Comparison of ENCODE assay signal across 8 mouse cellular contexts in the genomic region with DNA sequence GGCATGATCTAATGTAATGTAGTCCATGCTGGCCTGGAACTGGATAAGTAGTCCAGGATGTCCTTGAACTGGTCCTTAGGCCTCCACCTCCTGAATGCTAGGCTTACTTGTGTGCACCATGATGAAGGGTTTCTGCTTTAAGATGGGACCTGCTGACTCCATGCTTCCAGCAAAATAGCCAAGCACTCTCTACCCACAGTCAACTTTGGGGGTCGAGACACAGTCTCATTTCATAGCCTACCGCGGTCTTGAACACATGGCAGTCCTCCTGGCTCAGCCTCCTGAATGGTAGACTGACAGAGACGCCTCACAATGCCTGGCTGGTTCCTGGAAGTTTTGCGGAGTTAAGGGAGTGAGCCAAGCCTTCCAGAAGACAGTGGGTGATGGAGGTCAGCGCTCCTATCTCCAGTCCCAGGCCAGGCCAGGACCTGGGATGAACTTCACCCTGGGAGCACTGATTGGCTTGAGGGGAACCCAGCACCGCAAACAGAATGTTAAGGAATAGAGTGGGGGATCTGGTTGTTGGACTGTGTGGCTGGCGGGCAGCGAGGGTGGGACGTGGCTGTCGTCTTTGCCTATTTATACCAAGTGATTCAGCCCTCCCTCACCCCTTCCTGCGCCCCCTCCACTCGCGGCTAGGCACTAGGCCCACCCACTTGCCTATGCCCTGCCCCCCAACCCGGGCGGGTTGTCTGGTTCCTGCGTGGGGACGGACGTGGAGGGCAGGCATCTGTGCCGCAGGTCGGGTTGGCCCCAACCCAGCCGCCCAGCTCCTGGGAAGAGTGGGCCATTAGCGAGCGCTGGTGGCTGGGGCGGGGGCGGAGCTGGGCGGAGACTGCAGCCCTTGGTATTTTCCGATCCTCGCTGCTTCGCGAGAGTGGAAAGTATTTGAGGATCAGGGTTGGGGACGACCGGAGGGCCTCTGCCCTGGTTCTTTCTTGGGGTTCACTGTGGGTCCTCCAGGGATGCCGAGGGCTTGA. TPM values are rescaled to one million over a fixed set of nuclear protein-coding genes. Genes with fewer than 3 reads are reported as not detected.
DNase-seq lines count a peak whose midpoint lies in the region; ATAC-seq lines count a peak whose summit lies in the region.

No protein-coding gene starts in this region.

- intact Hi-C loops in heart, postnatal 36 days (cut with DNase I) = loop anchor here (1.0 to 10.0 kb wide), 4 partner anchors 12 to 779 kb away; a partner anchor contains a TSS

- peak; percentile 61 for ATAC-seq in CD4-positive, CD25-positive, alpha-beta regulatory T cell, adult 4 months
- ATAC-seq in forebrain, embryonic 16.5 days = peak; percentile 41

- no peaks in the 10 kb centered on the region for H3K27me3 ChIP-seq in forebrain, embryonic 16.5 days (replicated peaks; ENCODE audit: control insufficient read depth, insufficient read depth, low read length)

- peak; percentile 91 for DNase-seq in adrenal gland, adult 8-10 months
- DNase-seq in heart, postnatal 36 days = peak; percentile 88 to 91
- peak; percentile 64 to 79 for DNase-seq in layer of hippocampus, postnatal 10 days (ENCODE audit: low spot score in 2 of 2)
- peak; percentile 93 for DNase-seq in lung, postnatal 36 days
- DNase-seq in right cerebral cortex, adult 18-20 months = peak; percentile 85
- DNase-seq in urinary bladder, adult 2 months (ENCODE audit: low spot score) = peak; percentile 73

- H3K36me3 ChIP-seq in forebrain, embryonic 16.5 days (ENCODE audit: control insufficient read depth, insufficient read depth) = no peaks in the 10 kb centered on the region

- H3K27ac ChIP-seq in forebrain, embryonic 16.5 days (ENCODE audit: low read length) = peak overlapping the region; percentile 51

- H3K4me2 ChIP-seq in forebrain, embryonic 16.5 days (ENCODE audit: low read length) = peak overlapping the region; percentile 70

- 9% methylated on average over 34 of the region's 34 CpGs for WGBS in forebrain, embryonic 16.5 days

- H3K4me1 ChIP-seq in forebrain, embryonic 16.5 days (replicated peaks; ENCODE audit: control insufficient read depth, insufficient read depth, low read length) = peaks cover 41% of the 10 kb centered on the region

- H3K9me3 ChIP-seq in forebrain, embryonic 16.5 days (ENCODE audit: control insufficient read depth, low read length) = no peaks in the 10 kb centered on the region

- H3K4me3 ChIP-seq in forebrain, embryonic 16.5 days (replicated peaks; ENCODE audit: low read length) = peak overlapping the region; percentile 46

- peak overlapping the region; percentile 63 for H3K9ac ChIP-seq in forebrain, embryonic 16.5 days (replicated peaks; ENCODE audit: low read depth, low read length)

RNA-seq across cellular contexts. Expression of a gene that starts 18.2 kb away (rescaled TPM):
- polyA plus RNA-seq in CD4-positive, CD25-positive, alpha-beta regulatory T cell, adult 4 months (2017; shearing (Covaris generic)) = under 1 TPM in 1 of 2 experiments, not detected in 1; 0.81 TPM
- 1 to 10 TPM in 2 of 4 experiments, under 1 TPM in 2; 0.75 to 2.9 (median 1.2) TPM for total RNA-seq in adrenal gland, adult 8-10 months (2022)
- 3.2 and 4.7 TPM in 2 replicates for polyA plus RNA-seq in forebrain, embryonic 16.5 days (2015; fragmentation: Nextera tagmentation; extraction: Ambion mirVana)
- under 1 TPM; 0.80 to 0.95 TPM for total RNA-seq in heart, postnatal 36 days (2021)
- 1 to 10 TPM; 7.8 to 8.4 TPM for total RNA-seq in layer of hippocampus, postnatal 10 days (2021)
- 0.13 TPM in 1 of 2 replicates, not detected in the other for polyA plus RNA-seq in urinary bladder, adult 2 months (2012; rRNA removed)

RNA-seq across cellular contexts. Expression of a gene that starts 33.6 kb away (rescaled TPM):
- 1 to 10 TPM; 3.3 to 4.3 TPM for polyA plus RNA-seq in CD4-positive, CD25-positive, alpha-beta regulatory T cell, adult 4 months (2017; shearing (Covaris generic))
- total RNA-seq in adrenal gland, adult 8-10 months (2022) = 10 to 100 TPM; 36.2 to 53.9 (median 48.0) TPM
- 40.1 and 41.8 TPM in 2 replicates for polyA plus RNA-seq in forebrain, embryonic 16.5 days (2015; fragmentation: Nextera tagmentation; extraction: Ambion mirVana)
- total RNA-seq in heart, postnatal 36 days (2021) = 10 to 100 TPM in 1 of 2 experiments, 1 to 10 TPM in 1; 9.5 to 11.0 TPM
- 10 to 100 TPM; 18.0 to 18.3 TPM for total RNA-seq in layer of hippocampus, postnatal 10 days (2021)
- polyA plus RNA-seq in urinary bladder, adult 2 months (2012; rRNA removed) = 8.6 and 9.2 TPM in 2 replicates

RNA-seq across cellular contexts. Expression of a gene that starts 46.3 kb away (rescaled TPM):
- polyA plus RNA-seq in CD4-positive, CD25-positive, alpha-beta regulatory T cell, adult 4 months (2017; shearing (Covaris generic)) = 100 to 1,000 TPM; 365 to 370 TPM
- total RNA-seq in adrenal gland, adult 8-10 months (2022) = 100 to 1,000 TPM; 171 to 296 (median 225) TPM
- 214 and 231 TPM in 2 replicates for polyA plus RNA-seq in forebrain, embryonic 16.5 days (2015; fragmentation: Nextera tagmentation; extraction: Ambion mirVana)
- 100 to 1,000 TPM; 231 to 232 TPM for total RNA-seq in heart, postnatal 36 days (2021)
- total RNA-seq in layer of hippocampus, postnatal 10 days (2021) = 100 to 1,000 TPM; 138 to 140 TPM
- 183 and 196 TPM in 2 replicates for polyA plus RNA-seq in urinary bladder, adult 2 months (2012; rRNA removed)

RNA-seq across cellular contexts. Expression of a gene that starts 53.9 kb away (rescaled TPM):
- polyA plus RNA-seq in CD4-positive, CD25-positive, alpha-beta regulatory T cell, adult 4 months (2017; shearing (Covaris generic)) = 1 to 10 TPM; 7.2 to 9.5 TPM
- 10 to 100 TPM; 26.9 to 52.8 (median 51.6) TPM for total RNA-seq in adrenal gland, adult 8-10 months (2022)
- 46.5 and 57.1 TPM in 2 replicates for polyA plus RNA-seq in forebrain, embryonic 16.5 days (2015; fragmentation: Nextera tagmentation; extraction: Ambion mirVana)
- total RNA-seq in heart, postnatal 36 days (2021) = 10 to 100 TPM; 10.1 to 12.3 TPM
- 10 to 100 TPM; 27.4 to 29.0 TPM for total RNA-seq in layer of hippocampus, postnatal 10 days (2021)
- 41.1 and 47.3 TPM in 2 replicates for polyA plus RNA-seq in urinary bladder, adult 2 months (2012; rRNA removed)

RNA-seq across cellular contexts. Expression of a gene that starts 55.4 kb away (rescaled TPM):
- polyA plus RNA-seq in CD4-positive, CD25-positive, alpha-beta regulatory T cell, adult 4 months (2017; shearing (Covaris generic)) = 1 to 10 TPM; 1.1 to 3.2 TPM
- total RNA-seq in adrenal gland, adult 8-10 months (2022) = under 1 TPM; 0.38 to 0.81 (median 0.40) TPM
- 2.6 and 3.5 TPM in 2 replicates for polyA plus RNA-seq in forebrain, embryonic 16.5 days (2015; fragmentation: Nextera tagmentation; extraction: Ambion mirVana)
- under 1 TPM in 1 of 2 experiments, not detected in 1; 0.36 TPM for total RNA-seq in heart, postnatal 36 days (2021)
- 1 to 10 TPM; 1.5 to 1.7 TPM for total RNA-seq in layer of hippocampus, postnatal 10 days (2021)
- 0.62 and 0.74 TPM in 2 replicates for polyA plus RNA-seq in urinary bladder, adult 2 months (2012; rRNA removed)

Comparison
In these comparisons a context has a peak if more than half of its experiments do, and no peak if none do; other contexts are left out.
1. Peak in every context shown above with its lines: DNase-seq, ATAC-seq, H3K4me3 ChIP-seq and H3K27ac ChIP-seq.